Mouse (Mus musculus) right cerebral cortex, postnatal 36 days (tissue): ENCODE results near the gene Ipo9.

Source experiments
- DNase-seq, 2 experiments: peaks; one replicate each; pipeline ENCODE4 v3.0.0; 2022; ENCODE audit warnings: low spot score in 2 of 2, mixed read lengths in 1 of 2

Gene Ipo9

GRCm38 (mm10) chr1:135368245-135368644 is 62.1 kb downstream of the Ipo9 start:
- DNase-seq = peak; percentile 80 to 84

GRCm38 (mm10) chr1:135367595-135367994 is 62.7 kb downstream of the Ipo9 start:
- DNase-seq = no peak

GRCm38 (mm10) chr1:135367005-135367404 is 63.3 kb downstream of the Ipo9 start:
- DNase-seq = no peak

- no peak for DNase-seq
These were observed 63.9 kb downstream of the Ipo9 start for GRCm38 (mm10) chr1:135366380-135366779.

- DNase-seq = no peak
These were observed 66.9 kb downstream of the Ipo9 start for GRCm38 (mm10) chr1:135363446-135363845.

GRCm38 (mm10) chr1:135362115-135362514 is 68.2 kb downstream of the Ipo9 start:
- DNase-seq = no peak

GRCm38 (mm10) chr1:135361491-135361890 is 68.8 kb downstream of the Ipo9 start:
- no peak for DNase-seq

- DNase-seq = no peak
These were observed 71.2 kb downstream of the Ipo9 start for GRCm38 (mm10) chr1:135359071-135359470.

GRCm38 (mm10) chr1:135351953-135352352 is 78.3 kb downstream of the Ipo9 start:
- DNase-seq = no peak

- DNase-seq = peak; percentile 49 to 61
These were observed 82.7 kb downstream of the Ipo9 start for GRCm38 (mm10) chr1:135347498-135348169.

GRCm38 (mm10) chr1:135346891-135347290 is 83.4 kb downstream of the Ipo9 start:
- no peak for DNase-seq

- no peak for DNase-seq
These were observed 86.3 kb downstream of the Ipo9 start for GRCm38 (mm10) chr1:135344026-135344425.

GRCm38 (mm10) chr1:135341947-135342346 is 88.4 kb downstream of the Ipo9 start:
- DNase-seq = no peak
